Mouse (Mus musculus) embryonic fibroblast, embryonic 13.5 days (primary cell): Measurements from ENCODE around the gene Pdia5.

Experiments
- CTCF ChIP-seq: IDR thresholded peaks from 2 replicates; pipeline ENCODE4 v1.5.1; 2011; ENCODE audit warnings: mild to moderate bottlenecking, control low read depth, low read length, moderate library complexity, borderline replicate concordance; ENCODE audit not compliant: insufficient read depth
- POLR2A ChIP-seq: IDR thresholded peaks from 2 replicates; pipeline ENCODE4 v1.6.1; 2011; ENCODE audit warnings: low read depth, mild to moderate bottlenecking, control low read depth, low read length, moderate library complexity

DNA sequence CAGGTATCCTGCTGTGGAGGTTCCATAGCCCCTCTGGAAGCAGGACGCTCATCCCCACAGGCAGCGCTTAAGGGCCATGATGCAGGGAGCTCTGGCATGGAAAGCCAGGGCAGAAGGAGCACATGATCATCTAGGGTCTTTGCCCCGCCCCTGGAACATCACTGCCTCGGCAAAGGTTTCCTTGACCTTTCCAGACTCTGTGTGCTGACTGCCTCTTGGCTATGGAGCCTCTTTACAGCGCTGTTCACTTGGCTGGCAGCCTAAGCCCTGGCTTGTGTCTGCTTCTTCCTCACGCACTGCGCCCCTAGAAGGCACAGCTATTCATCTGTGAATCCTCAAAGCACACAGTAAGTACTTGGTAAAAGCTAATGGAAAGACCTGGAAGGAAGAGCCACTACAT is 27.7 kb downstream of the Pdia5 start:
- TF ChIP-seq CTCF = no peak
- no peak for TF ChIP-seq POLR2A
